Mouse (Mus musculus): ENCODE data around the gene Dnajc14. TPM values are rescaled to one million over a fixed set of nuclear protein-coding genes. Genes with fewer than 3 reads are reported as not detected.

Gene Dnajc14
- polyA plus RNA-seq, 1 experiment from 2014 or later, result 49.6 TPM

Other genes starting within 250 kb of the Dnajc14 start
- gene Pa2g4, start 238.1 kb upstream of the Dnajc14 start, polyA plus RNA-seq (2015; fragmentation: Nextera tagmentation; extraction: Ambion mirVana), result 128 and 130 TPM in 2 replicates
- 1.3 and 1.6 TPM in 2 replicates for gene Erbb3, start 214.4 kb upstream of the Dnajc14 start, polyA plus RNA-seq (2015; fragmentation: Nextera tagmentation; extraction: Ambion mirVana)
- 296 and 313 TPM in 2 replicates for gene Rps26, start 177.3 kb upstream of the Dnajc14 start, polyA plus RNA-seq (2015; fragmentation: Nextera tagmentation; extraction: Ambion mirVana)
- gene Ikzf4, start 158.1 kb upstream of the Dnajc14 start, polyA plus RNA-seq (2015; fragmentation: Nextera tagmentation; extraction: Ambion mirVana), result 15.3 and 18.9 TPM in 2 replicates
- gene Suox, start 130.0 kb upstream of the Dnajc14 start, polyA plus RNA-seq (2015; fragmentation: Nextera tagmentation; extraction: Ambion mirVana), result 14.9 and 16.1 TPM in 2 replicates
- 118 and 130 TPM in 2 replicates for gene Rab5b, start 107.8 kb upstream of the Dnajc14 start, polyA plus RNA-seq (2015; fragmentation: Nextera tagmentation; extraction: Ambion mirVana)
- 0.83 and 0.97 TPM in 2 replicates for gene Pmel, start 99.9 kb upstream of the Dnajc14 start, polyA plus RNA-seq (2015; fragmentation: Nextera tagmentation; extraction: Ambion mirVana)
- 18.3 and 24.2 TPM in 2 replicates for gene Cdk2, start 99.0 kb upstream of the Dnajc14 start, polyA plus RNA-seq (2015; fragmentation: Nextera tagmentation; extraction: Ambion mirVana)
- 7.4 and 8.8 TPM in 2 replicates for gene Dgka, start 59.2 kb upstream of the Dnajc14 start, polyA plus RNA-seq (2015; fragmentation: Nextera tagmentation; extraction: Ambion mirVana)
- 40.8 and 46.3 TPM in 2 replicates for gene Pym1, start 56.2 kb upstream of the Dnajc14 start, polyA plus RNA-seq (2015; fragmentation: Nextera tagmentation; extraction: Ambion mirVana)
- 0.45 and 0.74 TPM in 2 replicates for gene Mmp19, start 13.2 kb upstream of the Dnajc14 start, polyA plus RNA-seq (2015; fragmentation: Nextera tagmentation; extraction: Ambion mirVana)
- gene Tmem198b, start 308 bp downstream of the Dnajc14 start, polyA plus RNA-seq (2015; fragmentation: Nextera tagmentation; extraction: Ambion mirVana), result 19.6 and 20.4 TPM in 2 replicates
- 137 and 142 TPM in 2 replicates for gene Sarnp, start 13.3 kb downstream of the Dnajc14 start, polyA plus RNA-seq (2015; fragmentation: Nextera tagmentation; extraction: Ambion mirVana)
- 23.6 and 27.6 TPM in 2 replicates for gene Ormdl2, start 17.6 kb downstream of the Dnajc14 start, polyA plus RNA-seq (2015; fragmentation: Nextera tagmentation; extraction: Ambion mirVana)
- 5.8 and 6.5 TPM in 2 replicates for gene Gdf11, start 87.7 kb downstream of the Dnajc14 start, polyA plus RNA-seq (2015; fragmentation: Nextera tagmentation; extraction: Ambion mirVana)
- gene Cd63, start 96.9 kb downstream of the Dnajc14 start, polyA plus RNA-seq (2015; fragmentation: Nextera tagmentation; extraction: Ambion mirVana), result 322 and 343 TPM in 2 replicates
- 29.6 and 30.0 TPM in 2 replicates for gene Rdh5, start 118.8 kb downstream of the Dnajc14 start, polyA plus RNA-seq (2015; fragmentation: Nextera tagmentation; extraction: Ambion mirVana)
- 247 and 278 TPM in 2 replicates for gene Bloc1s1, start 120.0 kb downstream of the Dnajc14 start, polyA plus RNA-seq (2015; fragmentation: Nextera tagmentation; extraction: Ambion mirVana)
- 12.7 and 12.8 TPM in 2 replicates for gene Itga7, start 129.8 kb downstream of the Dnajc14 start, polyA plus RNA-seq (2015; fragmentation: Nextera tagmentation; extraction: Ambion mirVana)
- not detected in 2 replicates for gene Mettl7b, start 156.9 kb downstream of the Dnajc14 start, polyA plus RNA-seq (2015; fragmentation: Nextera tagmentation; extraction: Ambion mirVana)
- gene Olfr9, start 185.4 kb downstream of the Dnajc14 start, polyA plus RNA-seq (2015; fragmentation: Nextera tagmentation; extraction: Ambion mirVana), result not detected in 2 replicates
- gene Olfr763, start 206.7 kb downstream of the Dnajc14 start, polyA plus RNA-seq (2015; fragmentation: Nextera tagmentation; extraction: Ambion mirVana), result not detected in 2 replicates
- gene Olfr764-ps1, start 235.8 kb downstream of the Dnajc14 start, polyA plus RNA-seq (2015; fragmentation: Nextera tagmentation; extraction: Ambion mirVana), result not detected in 2 replicates
- not detected in 2 replicates for gene Olfr765, start 245.9 kb downstream of the Dnajc14 start, polyA plus RNA-seq (2015; fragmentation: Nextera tagmentation; extraction: Ambion mirVana)

All from hindbrain, embryonic 16.5 days (tissue).